Mouse (Mus musculus): ENCODE data around the gene Evi5. TPM values are rescaled to one million over a fixed set of nuclear protein-coding genes. Genes with fewer than 3 reads are reported as not detected.
A peak's percentile ranks its signal among the peaks of the same experiment; 100 is the strongest.

Gene Evi5
- total and polyA plus RNA-seq, 3 experiments: 4.6 to 8.4 TPM; not detected in 1

DNA sequence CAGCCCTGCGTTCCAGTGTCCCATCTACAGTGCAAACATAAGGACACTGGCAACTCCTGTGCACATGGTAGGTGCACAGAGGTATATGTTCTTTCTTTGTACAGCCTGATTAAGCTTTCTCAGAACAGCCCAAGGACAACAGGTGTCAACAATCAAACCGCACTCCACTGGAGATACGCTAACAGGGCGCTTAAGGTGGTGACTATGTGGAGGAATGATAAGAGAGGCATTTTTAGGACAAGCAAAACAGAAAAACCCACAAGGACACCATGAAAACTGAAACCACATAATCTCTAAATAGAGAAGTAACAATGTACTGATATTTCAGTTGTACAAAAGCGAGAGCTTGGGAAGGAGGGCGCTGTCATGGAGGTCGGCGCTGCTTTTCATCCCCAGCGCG, 174.0 kb downstream of the Evi5 start:
- Histone ChIP-seq H3K27ac (ENCODE audit: control insufficient read depth, low read depth, low read length) (no peak overlapping the region), H3K4me3 (ENCODE audit: control insufficient read depth in 1 of 2, insufficient read depth in 1 of 2, low read depth in 2 of 2, low read length in 2 of 2) (peak overlapping the region in 1 of 2 experiments; percentile 38; a peak in 2 of 4 replicates), H3K9ac (ENCODE audit: control insufficient read depth, low read depth, low read length, poor library complexity, severe bottlenecking) (no peak overlapping the region), H3K27me3 (ENCODE audit: control insufficient read depth in 1 of 2, insufficient read depth in 2 of 2, low read length in 2 of 2) (peaks cover 0 to 3% of the 10 kb centered on the region in 2 experiments; a peak in 1 of 4 replicates), H3K9me3 (replicated peaks; ENCODE audit: insufficient read depth, low read length) (no peaks in the 10 kb centered on the region), H3K4me1 (ENCODE audit: control insufficient read depth in 1 of 2, insufficient read depth in 2 of 2, low read length in 2 of 2) (peaks cover 3 to 14% of the 10 kb centered on the region in 2 experiments), H3K79me2 (ENCODE audit: control insufficient read depth, insufficient read depth, low read length, poor library complexity) (no peaks in the 10 kb centered on the region), H3K36me3 (ENCODE audit: control insufficient read depth in 1 of 2, insufficient read depth in 2 of 2, low read length in 2 of 2) (no peaks in the 10 kb centered on the region; a peak in 1 of 4 replicates)
- peak; percentile 88 for TF ChIP-seq GATA1 (IDR thresholded peaks at IDR 0.05; ENCODE audit: low read depth, low read length)
- TF ChIP-seq MAFK (IDR thresholded peaks at IDR 0.05; ENCODE audit: borderline replicate concordance, low read depth, low read length): 0 out of 2 replicates have a peak, but pooled peaks have one; percentile 65
- no peak for TF ChIP-seq SMC3 (IDR thresholded peaks at IDR 0.05; ENCODE audit: low read depth, low read length)
- peak; percentile 86 for TF ChIP-seq ETS1 (IDR thresholded peaks at IDR 0.05; ENCODE audit: low read depth, low read length)
- 0 out of 2 replicates have a peak, but pooled peaks have one; percentile 20 for TF ChIP-seq MAZ (IDR thresholded peaks at IDR 0.05; ENCODE audit: low read depth, low read length)
- no peak for TF ChIP-seq POLR2A (IDR thresholded peaks at IDR 0.05; ENCODE audit: control insufficient read depth in 1 of 2, insufficient read depth in 1 of 2, low read depth in 1 of 2, low read length in 2 of 2, poor library complexity in 1 of 2)
- TF ChIP-seq E2F4 (IDR thresholded peaks at IDR 0.05; ENCODE audit: borderline replicate concordance, low read depth, low read length): no peak
- TF ChIP-seq ZKSCAN1 (IDR thresholded peaks at IDR 0.05; ENCODE audit: low read depth, low read length): no peak
- TF ChIP-seq NRF1 (IDR thresholded peaks at IDR 0.05; ENCODE audit: insufficient read depth, low read depth, low read length, poor library complexity, severe bottlenecking): no peak
- TF ChIP-seq MYB (IDR thresholded peaks at IDR 0.05; ENCODE audit: low read depth, low read length): peak; percentile 51; the same call in 1 of the 2 replicates
- peak; percentile 62 for TF ChIP-seq SIN3A (IDR thresholded peaks at IDR 0.05; ENCODE audit: low read length)
- TF ChIP-seq EP300 (IDR thresholded peaks at IDR 0.05; ENCODE audit: low read depth in 1 of 2, low read length in 2 of 2): peak; percentile 86 to 92
- 0 out of 6 replicates have a peak, but pooled peaks of 1 of the 3 experiments have one; percentile 6 for TF ChIP-seq CTCF (IDR thresholded peaks at IDR 0.05 in 2 of 3, conservative IDR thresholded peaks at IDR 0.05 in 1 of 3; ENCODE audit: control insufficient read depth in 1 of 3, insufficient read depth in 1 of 3, low read depth in 2 of 3, low read length in 3 of 3, poor library complexity in 1 of 3, severe bottlenecking in 1 of 3)
- TF ChIP-seq MXI1 (IDR thresholded peaks at IDR 0.05; ENCODE audit: low read depth, low read length): 0 out of 2 replicates have a peak, but pooled peaks have one; percentile 39
- 0 out of 2 replicates have a peak, but pooled peaks have one; percentile 65 for TF ChIP-seq BHLHE40 (IDR thresholded peaks at IDR 0.05; ENCODE audit: borderline replicate concordance, low read depth, low read length)
- TF ChIP-seq TAL1 (IDR thresholded peaks at IDR 0.05; ENCODE audit: low read length): peak; percentile 88
- peak; percentile 57; the same call in 1 of the 2 replicates for TF ChIP-seq MEF2A (IDR thresholded peaks at IDR 0.05; ENCODE audit: extremely low read depth, insufficient replicate concordance, low read depth, low read length, poor library complexity, severe bottlenecking)
- no peak for TF ChIP-seq HCFC1 (IDR thresholded peaks at IDR 0.05; ENCODE audit: low read depth, low read length)
- TF ChIP-seq RCOR1 (IDR thresholded peaks at IDR 0.05; ENCODE audit: low read depth, low read length): peak; percentile 93
- TF ChIP-seq POLR2AphosphoS2 (IDR thresholded peaks at IDR 0.05; ENCODE audit: low read length): no peak
- peak; percentile 92 for TF ChIP-seq TCF12 (IDR thresholded peaks at IDR 0.05; ENCODE audit: low read depth, low read length)
- peak; percentile 77 for DNase-seq (ENCODE audit: low read depth, low spot score)

Measured in MEL (cell line).